Mouse (Mus musculus): ENCODE data around the gene Rnls.
A peak's percentile ranks its signal among the peaks of the same experiment; 100 is the strongest.

Rnls gene

GRCm38 (mm10) chr19:33259164-33259563, 132.9 kb downstream of the Rnls start:
- DNase-seq: no peak

DNA sequence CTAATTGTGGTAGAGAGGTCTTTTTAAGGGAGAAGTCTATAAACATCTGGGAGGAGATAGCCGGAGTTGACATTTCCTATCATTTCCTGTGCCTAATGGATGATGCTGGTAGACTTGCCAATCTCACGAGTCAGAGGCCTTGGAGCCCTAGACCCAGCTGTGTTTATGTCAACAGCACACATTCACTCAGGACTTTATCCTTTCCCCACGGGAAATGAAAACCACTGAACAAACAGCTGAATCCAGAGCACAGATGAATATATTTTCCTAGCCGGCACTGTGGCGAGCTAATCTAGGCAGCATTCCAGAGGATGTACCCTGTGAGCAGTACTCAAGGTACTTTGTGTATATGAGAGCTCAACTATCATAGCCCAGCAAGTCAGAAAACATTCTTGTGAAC, 138.2 kb downstream of the Rnls start:
- DNase-seq: no peak

- no peak for DNase-seq
These were observed 139.9 kb downstream of the Rnls start for GRCm38 (mm10) chr19:33252226-33252625.

DNA sequence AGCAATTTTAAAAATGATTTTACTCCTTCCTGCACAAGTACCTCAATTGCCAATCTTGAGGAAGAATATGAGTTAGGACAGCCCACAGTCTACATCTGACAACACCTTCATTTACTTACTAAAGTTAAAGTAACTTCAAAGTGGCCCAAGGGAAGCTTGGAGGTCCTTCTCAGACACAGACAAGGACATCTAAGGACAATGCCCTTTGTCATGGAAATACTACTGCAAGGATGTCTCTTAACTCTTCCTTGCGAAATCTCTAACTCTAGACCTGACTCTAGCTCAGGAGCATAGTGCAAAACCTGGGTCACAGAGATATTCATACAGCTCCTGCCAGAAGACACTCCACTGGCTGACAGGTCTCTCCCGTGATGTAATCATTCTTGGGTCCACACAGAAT, 147.9 kb downstream of the Rnls start:
- no peak for DNase-seq

- DNase-seq: no peak
These were observed 151.7 kb downstream of the Rnls start for GRCm38 (mm10) chr19:33240386-33240785.

DNA sequence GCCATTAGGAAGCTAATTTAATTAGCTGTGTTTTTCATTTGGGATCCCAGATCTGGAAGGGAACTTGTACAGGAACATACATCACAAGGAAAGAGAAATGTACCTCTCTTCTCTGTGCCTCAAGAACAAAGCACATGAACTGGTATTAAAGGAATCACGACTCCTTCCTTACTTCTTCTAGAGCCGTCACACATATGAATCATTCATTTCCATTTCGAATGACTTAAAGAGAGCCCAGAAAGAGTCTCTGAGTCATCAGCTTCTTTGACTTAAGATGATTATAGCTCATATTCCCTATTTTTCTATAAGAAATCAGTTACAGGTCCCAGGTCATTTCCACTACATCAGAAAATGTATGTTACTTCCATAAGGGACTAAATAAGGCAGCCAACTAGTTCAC, 159.2 kb downstream of the Rnls start:
- DNase-seq: no peak

- no peak for DNase-seq
These were observed 160.8 kb downstream of the Rnls start for GRCm38 (mm10) chr19:33231303-33231702.

DNA sequence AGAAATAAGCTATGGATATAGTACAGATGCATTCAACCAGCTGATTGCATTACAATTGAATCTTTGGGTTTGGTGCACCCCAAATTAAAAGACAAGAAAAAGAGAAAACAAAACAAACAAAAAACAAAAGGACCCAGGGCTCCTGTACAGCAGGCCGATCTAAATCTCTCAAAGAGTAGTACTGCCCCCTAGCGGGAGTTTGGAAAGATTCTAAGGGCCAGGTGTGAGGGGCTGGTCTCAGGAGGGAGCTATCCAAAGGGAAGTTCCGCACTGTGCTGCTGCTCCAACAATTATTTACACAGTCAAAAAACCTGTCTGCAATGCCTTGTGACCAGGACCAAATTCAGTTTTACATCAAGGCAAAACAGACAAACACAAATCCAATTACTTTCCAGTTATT, 165.1 kb downstream of the Rnls start:
- DNase-seq: peak; percentile 78 to 84

DNA sequence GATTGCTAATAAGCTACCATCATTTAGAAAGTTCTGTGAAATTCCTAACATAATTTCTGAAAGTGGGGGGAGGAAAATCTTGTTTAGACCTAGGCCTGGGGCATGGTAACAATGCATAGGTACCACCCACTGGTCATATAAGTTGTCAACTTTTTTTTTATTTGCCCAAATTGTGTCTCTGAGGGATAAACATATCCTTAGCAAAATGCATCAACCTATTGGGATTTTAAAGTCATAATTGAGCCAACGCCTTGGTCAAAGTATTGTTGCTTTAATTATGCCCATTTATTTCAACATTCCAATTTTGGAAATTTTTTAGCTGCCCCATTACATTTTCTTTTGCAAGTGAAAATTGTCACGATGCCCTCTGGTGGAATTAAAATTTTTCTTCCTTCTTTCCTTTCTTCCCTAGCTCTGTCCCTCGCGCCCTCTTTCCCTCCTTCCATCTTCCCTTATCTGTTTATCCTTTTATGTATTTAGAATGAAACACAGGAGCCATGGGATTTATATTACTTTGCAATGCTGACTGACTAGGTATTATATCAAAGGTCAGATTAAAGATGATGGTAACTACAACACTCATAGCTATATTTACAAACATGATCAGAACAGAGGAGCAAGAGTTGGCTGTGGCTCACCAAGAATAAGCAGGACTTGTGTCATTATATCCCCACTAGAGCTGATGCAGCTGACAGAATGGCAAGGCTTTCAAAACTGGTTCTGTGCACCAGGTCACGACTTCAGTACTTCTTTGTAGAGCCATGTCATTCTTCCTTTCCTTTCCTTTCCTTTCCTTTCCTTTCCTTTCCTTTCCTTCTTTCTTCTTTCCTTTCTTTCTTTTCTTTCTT, 166.0 kb downstream of the Rnls start:
- DNase-seq: no peak

- no peak for DNase-seq
These were observed 167.1 kb downstream of the Rnls start for GRCm38 (mm10) chr19:33225002-33225376.

- peak; percentile 63 to 68 for DNase-seq
These were observed 167.7 kb downstream of the Rnls start for GRCm38 (mm10) chr19:33224181-33225001.

DNA sequence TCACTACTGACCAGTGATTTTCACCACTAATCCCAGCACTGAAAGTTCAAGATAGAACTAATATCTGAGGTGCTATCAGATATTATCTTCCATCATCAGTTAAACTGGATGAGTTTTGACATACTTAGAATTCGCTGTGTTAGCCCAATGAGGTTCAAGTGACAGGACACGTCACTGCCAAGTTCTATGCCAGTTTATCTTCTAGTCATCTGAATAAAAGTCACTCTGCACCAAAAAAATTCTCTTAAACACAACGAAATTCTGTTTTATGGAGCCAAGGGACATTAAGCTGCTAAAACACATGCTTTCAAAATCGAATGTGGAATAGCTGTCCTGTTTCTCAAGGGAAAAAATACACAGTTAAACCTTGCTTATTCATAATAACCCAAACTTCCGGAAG, 168.3 kb downstream of the Rnls start:
- no peak for DNase-seq

DNA sequence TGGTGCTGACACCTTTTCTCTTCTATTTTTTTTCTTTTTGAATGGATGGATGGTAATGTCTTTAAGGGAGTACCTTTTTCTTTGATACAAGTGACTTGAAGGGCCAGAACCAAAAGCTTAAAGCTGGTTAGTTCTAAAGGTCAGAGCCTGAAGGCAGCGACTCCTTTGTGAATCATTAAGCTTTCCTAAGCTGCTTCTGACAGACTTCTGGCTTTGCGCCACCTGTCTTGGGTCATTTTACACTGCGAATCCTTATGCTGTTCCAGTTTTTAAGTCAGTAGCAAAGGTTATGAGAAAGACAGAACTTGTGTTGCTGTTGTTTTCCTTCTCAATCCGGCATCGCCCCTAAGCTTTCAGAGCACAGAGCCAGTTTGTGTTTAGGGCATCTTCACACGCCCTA, 168.8 kb downstream of the Rnls start:
- peak; percentile 91 to 94 for DNase-seq

DNA sequence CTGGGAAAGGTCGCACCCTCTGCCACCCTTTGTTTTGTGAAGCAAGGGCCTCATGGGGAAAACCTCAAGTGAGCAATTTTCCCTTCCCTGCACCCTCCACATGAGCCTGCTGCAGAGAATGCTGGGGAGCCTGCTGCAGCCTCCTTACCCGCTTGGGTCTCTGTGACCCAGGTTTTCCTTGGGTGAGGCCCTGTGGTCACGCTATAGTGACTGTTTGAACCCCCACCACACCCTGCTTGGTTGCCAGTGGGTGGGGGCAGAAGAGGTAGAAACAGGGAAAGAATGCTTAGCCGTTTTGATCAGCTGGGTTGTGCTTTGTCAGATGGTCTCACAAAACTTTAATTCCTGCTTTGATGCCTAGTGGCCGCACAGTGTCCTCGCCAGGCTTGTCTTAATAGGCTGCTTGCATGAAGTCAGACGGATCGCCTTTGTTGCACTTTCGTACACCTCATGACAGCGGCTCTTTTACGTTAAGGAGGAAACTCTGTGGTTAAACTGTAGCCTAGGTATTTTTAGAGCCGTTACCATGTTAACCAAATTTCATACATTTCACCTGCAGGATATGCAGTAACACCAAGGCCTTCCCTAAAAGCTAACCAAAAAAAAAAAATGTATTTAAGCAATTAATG, 169.4 kb downstream of the Rnls start:
- DNase-seq: peak; percentile 4 to 41

DNA sequence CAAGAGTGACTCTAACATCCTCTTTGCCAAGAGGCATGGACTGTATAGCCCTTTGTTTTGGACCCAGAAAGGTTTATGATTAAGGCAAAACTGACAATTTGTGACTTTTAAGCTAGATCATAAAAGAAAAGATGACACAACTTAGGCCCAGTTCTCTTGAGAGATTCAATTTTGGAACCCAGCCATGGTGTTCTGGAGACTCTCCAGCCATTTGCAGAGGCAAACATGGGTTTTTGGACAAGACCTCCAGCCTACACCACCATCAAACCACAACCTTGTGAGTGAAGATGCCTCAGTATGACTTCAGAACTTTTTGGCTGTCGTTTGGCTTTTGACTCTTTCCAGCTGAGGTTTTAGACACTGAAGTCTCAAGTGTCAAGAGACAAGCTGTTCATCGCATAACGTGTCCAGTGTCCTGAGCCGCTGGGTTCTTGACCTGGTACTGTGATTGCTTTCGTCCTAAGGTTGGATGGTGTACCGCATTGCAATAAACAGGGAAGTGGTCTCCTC, 174.2 kb downstream of the Rnls start:
- peak in 1 of 2 experiments; percentile 18 for DNase-seq

DNA sequence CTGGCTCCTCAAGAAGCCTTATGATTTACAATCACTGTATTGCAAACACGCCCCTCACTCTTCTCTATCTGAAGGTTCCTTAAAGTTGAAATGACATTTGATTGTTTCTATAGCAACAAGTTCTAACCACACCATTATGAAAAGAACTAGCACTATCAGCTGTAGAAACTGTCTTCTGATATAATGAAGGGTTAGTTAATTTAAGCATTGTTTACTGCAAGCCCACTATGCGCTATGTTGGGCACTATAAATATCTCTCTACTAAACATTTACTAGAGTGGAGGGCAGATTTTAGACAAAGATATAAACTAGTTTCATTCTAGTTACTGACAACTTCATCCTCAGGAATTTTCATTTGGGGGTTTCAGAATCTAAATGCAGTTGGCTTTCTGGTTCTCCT, 182.4 kb downstream of the Rnls start:
- DNase-seq: no peak

DNA sequence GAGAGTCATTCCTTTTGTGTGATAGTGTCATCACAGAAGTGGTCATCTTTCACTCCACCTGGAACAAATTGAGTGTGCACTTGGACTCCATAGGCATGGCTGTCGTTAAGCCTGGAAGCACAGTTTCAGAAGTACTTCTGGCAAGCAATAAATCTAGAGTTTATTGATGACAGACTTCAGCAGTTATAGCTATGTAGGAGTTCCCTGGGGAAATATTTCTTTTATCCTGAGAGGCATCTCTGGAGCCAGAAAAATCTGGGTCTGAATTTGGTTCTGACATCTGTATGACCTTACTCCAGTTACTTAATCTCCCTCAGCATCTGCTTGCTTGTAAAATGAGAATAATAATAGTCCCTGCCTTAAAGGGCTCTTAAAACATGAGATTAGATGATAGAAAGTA, 184.1 kb downstream of the Rnls start:
- no peak for DNase-seq

DNA sequence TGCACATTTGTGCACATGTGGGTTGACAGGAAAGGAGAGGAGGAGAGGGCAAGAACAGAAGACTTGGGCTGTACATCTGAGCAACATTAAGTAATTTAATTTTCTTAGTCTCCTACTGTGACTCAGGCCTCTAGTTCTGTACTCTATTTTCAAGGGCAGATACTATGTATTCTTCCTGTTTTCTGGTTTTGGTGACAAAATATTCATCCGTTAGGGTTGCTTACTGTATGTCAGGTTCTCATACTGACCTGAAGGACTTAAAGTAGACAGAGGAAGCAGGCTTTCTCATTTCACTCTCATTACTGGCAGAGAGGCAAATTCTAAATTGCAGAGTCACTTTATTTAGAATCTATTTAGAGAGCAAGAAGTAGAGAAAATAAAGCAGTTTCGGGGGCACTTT, 186.7 kb downstream of the Rnls start:
- no peak for DNase-seq

- no peak for DNase-seq
These were observed 189.7 kb downstream of the Rnls start for GRCm38 (mm10) chr19:33202422-33202821.

- DNase-seq: no peak
These were observed 190.9 kb downstream of the Rnls start for GRCm38 (mm10) chr19:33201181-33201580.

DNA sequence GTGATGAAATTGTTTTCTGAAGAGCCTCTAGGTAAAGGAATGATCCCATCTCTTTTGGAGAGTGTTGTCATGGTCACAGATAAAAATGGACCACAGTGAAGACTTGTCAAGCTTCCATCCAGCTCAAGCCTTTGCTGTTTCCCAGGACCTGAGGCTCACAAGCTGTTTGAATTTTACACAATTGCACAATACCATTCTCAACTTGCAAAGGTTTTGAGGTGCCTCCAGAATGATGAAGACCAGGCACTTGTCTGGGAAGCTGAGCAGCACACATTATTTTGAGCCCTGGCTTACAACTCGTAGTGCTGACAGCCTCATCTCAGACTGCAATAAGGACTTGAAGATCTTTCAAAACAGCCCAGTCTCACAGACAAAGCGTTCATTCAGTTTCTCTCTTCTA, 200.0 kb downstream of the Rnls start:
- no peak for DNase-seq

GRCm38 (mm10) chr19:33188766-33189165, 203.3 kb downstream of the Rnls start:
- no peak for DNase-seq

GRCm38 (mm10) chr19:33179595-33179994, 212.5 kb downstream of the Rnls start:
- no peak for DNase-seq
